Mouse (Mus musculus) lung, postnatal 36 days (tissue): ENCODE measurements around the gene Usp6nl.

Experiments
- DNase-seq: peaks from one replicate; pipeline ENCODE4 v3.0.0; 2022; ENCODE audit warnings: mixed read lengths

Gene Usp6nl

GRCm38 (mm10) chr2:6378590-6379205, 56.2 kb downstream of the Usp6nl start:
- DNase-seq: peak; percentile 52

GRCm38 (mm10) chr2:6379731-6380212, 57.3 kb downstream of the Usp6nl start:
- DNase-seq: peak; percentile 40

GRCm38 (mm10) chr2:6380401-6380800, 57.9 kb downstream of the Usp6nl start:
- no peak for DNase-seq

DNA sequence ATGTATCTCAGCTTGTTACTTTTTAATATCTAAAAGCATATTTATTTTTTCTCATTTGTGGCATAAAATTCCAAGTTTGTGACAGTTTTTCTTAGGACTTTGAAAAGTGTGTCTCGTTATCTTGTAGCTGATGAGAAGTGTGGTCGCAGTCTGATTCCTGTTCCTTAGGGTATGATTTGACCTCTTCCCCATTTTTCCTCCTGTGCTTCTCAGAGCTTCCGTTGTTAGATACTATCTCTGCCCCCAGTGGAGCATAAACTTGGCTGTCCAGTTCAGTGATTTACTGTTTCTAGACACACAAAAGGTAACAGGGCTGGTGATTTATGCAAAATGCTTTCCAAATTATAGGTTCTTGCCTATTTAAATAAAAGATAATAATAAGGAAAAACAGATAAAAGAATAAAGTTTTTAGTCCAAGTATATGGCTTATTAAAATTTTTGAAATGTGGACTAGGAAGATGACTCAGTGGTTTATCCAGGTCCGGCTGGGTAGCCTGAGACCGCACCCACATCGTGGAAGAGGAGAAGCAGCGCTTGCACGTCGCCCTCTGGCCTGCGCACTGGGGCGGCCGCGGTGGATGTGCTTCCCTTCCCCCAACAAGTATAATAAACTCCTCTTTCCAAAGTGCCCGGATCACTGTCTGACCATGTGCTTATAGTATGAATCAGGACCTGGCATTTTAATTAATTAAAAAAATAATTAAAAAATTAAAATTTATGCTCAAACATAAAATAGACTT, 62.1 kb downstream of the Usp6nl start:
- DNase-seq: no peak

DNA sequence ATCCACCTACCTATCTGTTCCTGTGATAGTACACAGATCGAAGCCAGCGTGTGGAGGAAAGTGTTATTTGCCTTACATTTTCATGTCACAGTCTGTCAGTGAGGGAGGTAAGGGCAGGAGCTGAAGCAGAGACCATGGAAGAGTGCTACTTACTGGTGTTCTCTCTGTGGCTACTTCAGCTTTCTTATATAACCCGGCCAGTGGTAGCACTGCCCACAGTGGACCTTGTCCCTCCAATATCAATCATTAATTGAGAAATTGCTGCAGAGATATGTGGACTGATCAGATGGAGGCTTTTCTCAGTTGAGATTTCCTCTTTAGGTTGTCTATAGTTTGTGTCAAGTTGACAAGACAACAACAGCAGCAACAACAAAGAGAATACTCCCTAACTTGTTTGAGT, 66.7 kb downstream of the Usp6nl start:
- no peak for DNase-seq

DNA sequence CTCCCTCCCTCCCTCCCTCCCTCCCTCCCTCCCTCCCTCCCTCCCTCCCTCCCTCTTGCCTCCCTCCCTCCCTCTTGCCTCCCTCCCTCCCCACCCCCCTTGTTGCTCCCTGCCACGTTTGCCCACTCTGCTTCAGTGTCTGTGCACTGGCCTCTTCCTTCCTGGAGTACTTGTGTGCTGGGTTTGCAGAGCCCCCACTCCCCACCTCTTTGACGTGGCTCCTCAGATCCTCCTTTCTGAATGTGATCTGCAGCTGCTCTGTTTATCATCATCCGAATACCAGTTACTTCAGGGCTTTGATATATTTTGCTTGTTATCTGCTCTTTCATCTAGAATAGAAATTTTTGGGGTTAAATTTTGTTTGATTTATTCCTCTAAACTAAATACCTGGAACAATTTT, 68.8 kb downstream of the Usp6nl start:
- no peak for DNase-seq

DNA sequence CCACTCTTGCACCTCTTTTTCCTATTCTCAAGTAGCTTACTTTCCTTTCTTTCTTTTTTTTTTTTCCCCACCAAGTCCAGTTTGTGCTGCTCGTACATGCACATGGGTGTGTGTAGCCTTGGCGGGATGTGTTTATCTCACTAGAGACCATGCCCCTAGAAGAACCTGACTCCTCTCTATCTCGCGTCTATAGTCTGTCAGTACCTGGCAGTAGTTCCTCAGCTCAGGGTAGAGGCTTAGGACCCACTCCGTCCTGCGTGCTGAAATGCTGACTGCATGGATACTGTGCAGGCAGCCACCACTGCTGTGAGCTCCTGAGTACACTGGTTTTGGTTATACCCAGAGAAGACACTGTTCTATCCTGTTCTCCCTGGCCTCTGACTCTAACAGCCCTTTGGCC, 69.5 kb downstream of the Usp6nl start:
- DNase-seq: no peak

DNA sequence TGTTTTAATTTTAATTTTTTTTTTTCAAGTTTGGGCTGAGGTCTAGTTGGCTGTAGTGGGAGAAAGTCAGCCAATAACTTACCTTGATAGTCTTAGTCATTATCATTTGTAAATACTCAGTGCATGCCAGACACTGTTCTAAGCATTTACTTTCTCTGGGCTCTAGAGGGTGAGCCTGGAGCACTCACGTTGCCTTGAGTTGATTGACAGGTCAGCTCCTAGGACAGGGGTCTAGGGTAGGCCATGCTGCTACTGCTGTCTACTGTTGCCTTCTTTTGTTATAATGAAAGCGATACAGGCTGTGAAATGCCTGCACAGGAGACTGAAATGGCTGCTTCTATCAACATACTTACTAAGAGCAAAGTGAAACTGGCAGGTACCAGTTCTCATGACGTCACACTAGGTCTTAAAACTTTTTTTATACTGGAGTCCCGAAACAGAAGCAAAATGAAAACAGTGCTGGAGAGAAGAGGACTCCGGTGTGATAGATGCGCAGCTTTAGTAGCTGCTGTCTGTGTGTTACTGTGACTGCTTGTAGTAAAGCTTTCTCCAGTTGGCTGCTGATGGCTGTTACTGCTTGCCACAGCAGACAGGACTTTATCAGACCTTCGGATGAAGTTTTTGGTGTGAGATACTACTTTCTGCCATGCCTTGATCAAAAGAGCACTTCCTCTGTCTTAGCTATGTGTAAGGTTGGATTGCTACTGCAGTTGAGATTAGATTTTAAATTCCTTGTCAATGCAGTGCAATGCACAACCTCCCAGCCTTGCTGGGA, 73.6 kb downstream of the Usp6nl start:
- DNase-seq: no peak

- no peak for DNase-seq
Observed at GRCm38 (mm10) chr2:6396626-6397146, 74.2 kb downstream of the Usp6nl start.

DNA sequence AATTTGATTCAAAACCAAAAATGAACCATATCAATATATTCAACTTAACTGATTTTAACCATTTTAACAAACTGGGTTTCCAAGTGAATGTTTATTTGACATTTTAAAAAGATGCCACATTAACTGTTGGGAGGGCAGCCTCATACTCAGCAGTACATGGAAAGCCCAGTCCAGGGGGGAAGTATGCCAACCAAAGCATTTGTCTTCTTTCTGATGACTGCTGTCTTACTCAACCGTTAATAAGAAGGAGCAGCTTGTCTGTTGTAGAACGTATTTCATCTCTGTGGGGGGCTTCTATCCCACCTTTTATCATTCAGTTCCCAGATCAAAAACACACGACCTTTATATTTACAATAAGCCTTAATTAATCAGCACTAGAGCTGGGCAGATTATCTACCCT, 74.7 kb downstream of the Usp6nl start:
- no peak for DNase-seq

GRCm38 (mm10) chr2:6398826-6399225, 76.4 kb downstream of the Usp6nl start:
- no peak for DNase-seq

DNA sequence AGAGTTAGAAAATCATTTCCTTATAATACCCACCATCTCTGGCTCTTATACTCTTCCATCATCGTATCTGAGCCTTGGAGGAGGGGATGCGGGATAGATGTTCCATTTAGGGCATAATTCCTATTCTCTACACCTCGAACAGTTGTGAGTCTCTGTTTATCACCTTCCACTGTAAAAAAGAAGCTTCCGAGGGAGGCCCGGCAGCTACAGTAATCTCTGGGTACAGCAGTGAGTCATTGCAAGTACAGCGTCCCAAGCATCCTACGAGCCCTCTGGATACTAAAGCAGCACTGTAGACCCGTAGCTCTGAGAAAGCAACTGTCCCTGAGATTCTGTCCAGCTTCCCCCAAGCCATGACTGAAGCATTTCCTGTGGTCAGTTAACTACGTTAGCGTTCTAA, 78.6 kb downstream of the Usp6nl start:
- DNase-seq: no peak

- DNase-seq: no peak
Observed at GRCm38 (mm10) chr2:6403375-6403774, 80.9 kb downstream of the Usp6nl start.

- no peak for DNase-seq
Observed at GRCm38 (mm10) chr2:6403991-6404390, 81.5 kb downstream of the Usp6nl start.

- no peak for DNase-seq
Observed at GRCm38 (mm10) chr2:6404627-6405026, 82.2 kb downstream of the Usp6nl start.

DNA sequence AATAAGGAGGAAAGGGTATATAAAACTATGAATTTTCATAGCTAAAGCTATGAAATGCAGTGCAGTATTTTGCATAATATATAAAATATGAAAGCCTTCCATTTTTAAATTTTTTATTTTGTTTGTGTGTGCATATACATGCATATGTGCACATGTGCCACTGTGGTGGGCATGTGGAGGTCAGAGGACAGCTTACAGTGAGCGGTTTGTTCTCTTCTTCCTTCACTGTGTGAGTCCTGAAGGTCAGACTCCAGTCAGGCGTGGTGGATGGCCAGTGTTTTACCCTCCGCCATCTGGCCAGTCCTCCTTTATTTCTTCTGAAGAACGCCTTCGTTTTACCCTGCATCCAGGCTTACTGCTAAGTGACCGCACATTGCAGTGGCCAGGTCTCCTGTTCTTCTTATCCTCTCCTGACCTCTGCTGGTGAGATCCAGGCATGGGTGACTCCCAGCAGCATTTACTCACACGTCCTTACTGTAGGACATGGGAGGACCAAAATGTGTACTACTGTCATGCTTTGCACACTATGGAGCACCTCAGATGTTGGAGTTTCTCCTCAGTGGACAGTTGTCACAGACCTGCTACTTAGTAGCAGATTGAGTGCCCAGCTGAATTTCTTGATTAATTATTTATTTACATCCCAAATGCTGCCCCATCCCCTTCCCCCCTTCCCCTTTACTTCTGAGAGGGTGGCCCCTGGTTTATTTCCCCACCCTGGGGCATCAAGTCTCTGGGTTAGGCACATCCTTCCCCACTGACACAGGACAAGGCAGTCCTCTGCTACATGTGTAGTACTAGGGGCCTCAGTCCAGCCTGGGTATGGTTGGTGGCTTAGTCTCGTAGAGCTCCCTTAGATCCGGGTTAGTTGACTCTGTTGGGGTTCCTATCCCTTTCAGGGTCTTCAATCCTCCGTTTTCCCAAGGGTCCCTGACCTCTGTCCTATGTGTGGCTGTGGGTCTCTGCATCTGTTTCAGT, 82.9 kb downstream of the Usp6nl start:
- DNase-seq: peak; percentile 94

GRCm38 (mm10) chr2:6407711-6408110, 85.2 kb downstream of the Usp6nl start:
- DNase-seq: no peak

GRCm38 (mm10) chr2:6412645-6413044, 90.2 kb downstream of the Usp6nl start:
- DNase-seq: no peak

DNA sequence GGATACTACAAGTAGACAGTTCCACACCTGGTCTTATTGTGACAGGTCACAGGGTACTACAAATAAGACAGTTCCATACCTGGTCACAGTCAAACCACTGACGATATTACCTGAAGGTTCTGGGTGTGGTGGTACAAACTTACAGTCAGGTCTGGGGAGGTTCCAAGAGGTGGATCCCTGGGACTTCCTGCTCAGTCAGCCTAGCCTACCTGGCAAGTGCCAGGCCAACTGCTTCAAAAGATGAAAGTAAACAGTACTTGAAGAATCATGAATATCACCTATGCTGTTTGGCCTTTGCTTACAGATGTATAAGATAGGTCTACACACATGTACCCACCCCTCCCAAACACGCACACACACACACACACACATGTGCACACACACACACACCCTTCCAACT, 91.3 kb downstream of the Usp6nl start:
- DNase-seq: peak; percentile 25

DNA sequence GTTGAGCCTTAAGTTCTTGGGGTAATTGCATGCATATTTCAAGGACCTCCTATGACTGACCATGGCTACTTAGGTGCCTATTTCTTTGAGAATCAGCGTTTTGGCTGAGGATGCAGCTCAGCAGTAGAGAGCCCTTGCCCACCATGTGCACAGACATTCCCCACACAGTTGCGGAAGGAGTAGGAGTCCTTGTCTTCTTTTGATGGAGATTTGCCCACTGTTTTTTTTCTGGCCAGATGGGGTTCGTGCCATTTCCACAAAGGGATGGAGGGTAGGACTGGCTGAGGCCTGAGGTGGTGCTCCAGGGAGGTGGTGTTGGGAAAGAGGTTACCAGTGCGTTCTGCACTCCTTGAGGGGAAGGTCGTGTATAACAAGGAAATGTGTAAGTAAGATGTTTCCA, 91.9 kb downstream of the Usp6nl start:
- DNase-seq: no peak

- DNase-seq: no peak
Observed at GRCm38 (mm10) chr2:6417158-6417557, 94.7 kb downstream of the Usp6nl start.
